Mouse (Mus musculus) intestine, postnatal 0 days (tissue): Measurements from ENCODE around the gene Arrdc1. TPM values are rescaled to one million over a fixed set of nuclear protein-coding genes. Genes with fewer than 3 reads are reported as not detected.

Experiments
- ATAC-seq: fragments of 200-750 bp; cut with Nextera tagmentation; 2 replicates; pipeline ENCODE4 v1.8.0; 2017; ENCODE audit warnings: mild to moderate bottlenecking, moderate TSS enrichment, moderate library complexity
- H3K27ac ChIP-seq: fragments of 300-500 bp; sonication (generic); 2 replicates; pipeline ENCODE4 v1.5.1; 2014; ENCODE audit warnings: mild to moderate bottlenecking, low read depth, low read length, moderate library complexity
- H3K27me3 ChIP-seq: fragments of 300-500 bp; sonication (generic); replicated peaks from 2 replicates; pipeline ENCODE4 v1.6.1; 2014; ENCODE audit warnings: low read length, mixed read lengths; ENCODE audit not compliant: control insufficient read depth, insufficient read depth
- H3K36me3 ChIP-seq: fragments of 300-500 bp; sonication (generic); 2 replicates; pipeline ENCODE4 v1.6.1; 2014; ENCODE audit warnings: mild to moderate bottlenecking, moderate library complexity; ENCODE audit not compliant: control insufficient read depth, insufficient read depth
- H3K4me1 ChIP-seq: fragments of 300-500 bp; sonication (generic); replicated peaks from 2 replicates; pipeline ENCODE4 v1.6.1; 2014; ENCODE audit warnings: antibody characterized with exemption, low read length, mixed read lengths; ENCODE audit not compliant: control insufficient read depth, insufficient read depth
- H3K4me2 ChIP-seq: fragments of 300-500 bp; sonication (generic); replicated peaks from 2 replicates; pipeline ENCODE4 v1.6.1; 2014; ENCODE audit warnings: low read depth, mild to moderate bottlenecking, moderate library complexity
- H3K4me3 ChIP-seq: fragments of 300-500 bp; sonication (generic); 2 replicates; pipeline ENCODE4 v1.5.1; 2014; ENCODE audit warnings: low read depth, low read length
- H3K9ac ChIP-seq: fragments of 300-500 bp; sonication (generic); 2 replicates; pipeline ENCODE4 v1.6.1; 2014; ENCODE audit warnings: mild to moderate bottlenecking, low read depth, low read length
- H3K9me3 ChIP-seq: fragments of 300-500 bp; sonication (generic); 2 replicates; pipeline ENCODE4 v1.6.1; 2016; ENCODE audit warnings: mixed run types; ENCODE audit not compliant: control insufficient read depth
- CTCF ChIP-seq: sonication (generic); IDR thresholded peaks from 2 replicates; pipeline ENCODE4 v1.5.1; 2016; ENCODE audit warnings: low read depth, mild to moderate bottlenecking, control low read depth, antibody characterized with exemption, moderate library complexity
- WGBS: fragments of 180-500 bp; shearing (Covaris S2); extraction: QIAGEN DNeasy Blood & Tissue Kit; methylation state at CpG from one replicate; pipeline ENCODE4 v1.1.7; 2014; 5-methylcytosine and 5-hydroxymethylcytosine counted together
- polyA plus RNA-seq: library from polyadenylated mRNA; unstranded; fragments of >200 nt; fragmentation: Nextera tagmentation; extraction: Ambion mirVana; gene quantifications from 2 replicates; pipeline ENCODE4 v1.2.1, GENCODE M21; 2015

Arrdc1 gene
- polyA plus RNA-seq, 1 experiment from 2014 or later, result 68.4 TPM

DNA sequence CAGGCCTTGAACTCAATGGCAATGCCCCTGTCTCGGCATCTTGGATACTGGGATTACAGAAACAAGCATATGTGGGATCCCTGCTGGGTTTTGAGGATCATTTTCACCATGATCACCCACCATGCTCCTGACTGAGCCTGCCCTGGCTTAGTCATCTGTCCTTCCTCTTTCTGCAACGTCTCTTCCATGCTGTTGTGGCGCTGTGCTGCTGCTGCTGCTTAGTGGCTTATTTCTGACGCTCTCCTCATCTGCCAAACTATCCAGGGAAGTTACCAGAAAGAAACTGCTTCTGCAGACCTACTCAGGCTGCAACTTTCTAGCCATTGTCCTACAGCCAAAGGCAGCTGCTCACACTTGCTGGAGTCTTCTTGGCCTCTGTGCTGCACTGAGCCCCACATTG, 35.3 kb upstream of the Arrdc1 start:
- TF ChIP-seq CTCF, result no peak
- ATAC-seq, result no peak
- Histone ChIP-seq H3K4me1 (peaks cover 5% of the 10 kb centered on the region; the same call in 1 of the 2 replicates), H3K4me2 (no peak overlapping the region), H3K9ac (no peak overlapping the region), H3K27me3 (no peaks in the 10 kb centered on the region), H3K36me3 (peaks cover 40% of the 10 kb centered on the region), H3K9me3 (no peaks in the 10 kb centered on the region), H3K4me3 (no peak overlapping the region), H3K27ac (no peak overlapping the region)
- 83% methylated on average over 4 of the region's 4 CpGs for WGBS

GRCm38 (mm10) chr2:24962304-24963000, 27.4 kb upstream of the Arrdc1 start, which contains the start of gene Dph7:
Dph7 (plus strand) TSS chr2:24962400.
- Histone ChIP-seq H3K9me3 (no peaks in the 10 kb centered on the region), H3K4me3 (peak within 1 kb of the TSS; percentile 83), H3K9ac (peak within 1 kb of the TSS; percentile 66), H3K36me3 (peaks cover 23% of the 10 kb centered on the region), H3K27me3 (no peaks in the 10 kb centered on the region), H3K27ac (0 out of 2 replicates have a peak within 1 kb of the TSS, but pooled peaks have one; percentile 15), H3K4me1 (no peaks in the 10 kb centered on the region), H3K4me2 (peak within 1 kb of the TSS; percentile 78)
- peak; percentile 85 for ATAC-seq
- under 1% methylated on average over 28 of the region's 28 CpGs for WGBS
- peak; percentile 98 for TF ChIP-seq CTCF

DNA sequence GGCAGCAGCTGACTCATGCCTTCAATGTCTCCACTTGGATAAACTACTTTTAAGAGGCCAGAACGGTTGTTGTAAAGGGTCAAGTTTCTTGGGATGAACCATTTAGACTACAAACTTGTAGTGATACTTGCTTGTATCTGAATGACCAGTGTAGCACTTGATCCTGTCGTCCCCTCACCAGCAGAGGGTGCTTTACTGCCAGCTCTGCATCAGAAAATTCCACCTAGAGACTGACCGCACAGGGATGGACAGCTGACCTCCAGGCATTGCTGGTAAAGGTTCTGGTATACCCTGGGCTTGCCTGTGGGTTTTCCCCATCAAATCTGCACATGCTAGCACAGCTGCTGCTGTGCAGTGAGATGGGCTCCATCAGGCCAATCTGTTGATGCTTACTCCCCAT, 25.9 kb upstream of the Arrdc1 start:
- Histone ChIP-seq H3K4me2 (no peak overlapping the region), H3K4me3 (no peak overlapping the region), H3K27ac (no peak overlapping the region), H3K36me3 (peaks cover 21% of the 10 kb centered on the region), H3K27me3 (no peaks in the 10 kb centered on the region), H3K9me3 (no peaks in the 10 kb centered on the region), H3K9ac (no peak overlapping the region), H3K4me1 (no peaks in the 10 kb centered on the region)
- 34% methylated on average over 3 of the region's 3 CpGs for WGBS
- no peak for ATAC-seq
- TF ChIP-seq CTCF, result peak; percentile 79

GRCm38 (mm10) chr2:24952537-24953055, 17.5 kb upstream of the Arrdc1 start:
- H3K36me3 ChIP-seq, result peaks cover 34% of the 10 kb centered on the region
- no peak for TF ChIP-seq CTCF
- WGBS, result 82% methylated on average over 4 of the region's 4 CpGs

GRCm38 (mm10) chr2:24950189-24950535, 15.1 kb upstream of the Arrdc1 start:
- WGBS, result under 1% methylated on average over 31 of the region's 31 CpGs
- no peak; the same call in 1 of the 2 replicates for ATAC-seq
- no peak for TF ChIP-seq CTCF
- Histone ChIP-seq H3K4me3 (peak overlapping the region; percentile 93), H3K4me1 (peaks cover 5% of the 10 kb centered on the region; the same call in 1 of the 2 replicates), H3K9ac (peak overlapping the region; percentile 85), H3K9me3 (no peaks in the 10 kb centered on the region), H3K27me3 (no peaks in the 10 kb centered on the region), H3K36me3 (peaks cover 28% of the 10 kb centered on the region), H3K4me2 (peak overlapping the region; percentile 99), H3K27ac (peak overlapping the region; percentile 57)

More at GRCm38 (mm10) chr2:24952537-24953055, 17.5 kb upstream of the Arrdc1 start:
- Histone ChIP-seq H3K4me2 (no peak overlapping the region), H3K4me1 (peaks cover 5% of the 10 kb centered on the region; the same call in 1 of the 2 replicates), H3K27me3 (no peaks in the 10 kb centered on the region), H3K9me3 (no peaks in the 10 kb centered on the region), H3K27ac (no peak overlapping the region), H3K9ac (no peak overlapping the region), H3K4me3 (no peak overlapping the region)
- ATAC-seq, result no peak

DNA sequence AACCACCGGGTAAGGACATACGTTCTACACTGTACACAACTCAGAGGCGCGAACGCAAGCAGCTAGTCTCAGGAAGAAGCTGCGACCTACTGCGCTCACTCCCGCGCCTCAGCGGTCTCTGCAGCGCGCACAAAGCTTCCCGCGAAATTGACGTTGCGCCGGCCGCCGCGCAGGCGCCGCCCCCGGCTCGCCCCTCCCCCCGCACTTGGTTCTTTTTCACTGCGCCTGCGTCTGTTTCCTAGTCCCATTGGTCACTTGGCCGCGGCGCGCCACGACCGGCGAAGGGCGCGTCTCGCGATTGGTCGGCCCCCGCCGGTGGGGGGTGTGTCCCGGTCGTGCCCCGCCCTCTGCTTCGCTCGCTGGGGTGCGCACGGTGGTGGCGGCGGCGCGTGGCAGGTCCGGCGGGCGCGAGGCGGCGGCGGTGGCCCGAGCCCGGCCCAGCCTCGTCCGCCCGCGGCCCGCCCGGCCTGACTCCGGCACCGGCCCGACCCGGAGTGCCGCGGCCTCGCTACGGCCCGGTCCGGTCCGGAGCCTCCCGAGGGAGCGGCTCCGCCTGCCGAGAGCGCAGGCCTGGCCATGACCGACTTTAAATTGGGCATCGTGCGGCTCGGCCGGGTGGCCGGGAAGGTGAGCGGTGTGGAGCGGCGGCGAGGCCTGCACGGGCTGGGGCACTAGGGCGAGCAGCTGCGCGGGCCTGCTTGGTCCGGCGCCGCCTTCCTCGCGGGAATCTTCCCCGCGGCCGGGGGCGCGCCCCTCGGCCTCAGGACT, 14.6 kb upstream of the Arrdc1 start, which contains the start of gene Zmynd19:
Gene Zmynd19 (plus strand): TSS at position 372 of the 768 bp plus-strand sequence.
- Histone ChIP-seq H3K27ac (peak within 1 kb of the TSS; percentile 57), H3K9ac (peak within 1 kb of the TSS; percentile 85), H3K4me3 (peak within 1 kb of the TSS; percentile 93), H3K4me1 (peaks cover 5% of the 10 kb centered on the region; the same call in 1 of the 2 replicates), H3K27me3 (no peaks in the 10 kb centered on the region), H3K4me2 (peak within 1 kb of the TSS; percentile 99), H3K9me3 (no peaks in the 10 kb centered on the region), H3K36me3 (peaks cover 22% of the 10 kb centered on the region)
- 0 out of 2 replicates have a peak, but pooled peaks have one; percentile 5 for TF ChIP-seq CTCF
- WGBS, result under 1% methylated on average over 103 of the region's 108 CpGs
- peak; percentile 100 for ATAC-seq
